Mouse (Mus musculus): ENCODE results near the gene Defb15. TPM values are rescaled to one million over a fixed set of nuclear protein-coding genes. Genes with fewer than 3 reads are reported as not detected.
"Not testable (repeated sequence)": the region's sequence is repeated elsewhere in the genome, so short reads cannot be mapped to it uniquely, and the experiment has no call there.

Gene Defb15
- not detected in 2 replicates for polyA plus RNA-seq (2015; fragmentation: Nextera tagmentation; extraction: Ambion mirVana)

GRCm38 (mm10) chr8:21932610-21933009 lies at the start of gene Defb15:
Gene Defb15 (minus strand): TSS chr8:21932710.
- H3K4me2 ChIP-seq (replicated peaks) = no peak within 1 kb of the TSS
- H3K9ac ChIP-seq (replicated peaks) = no peak within 1 kb of the TSS
- H3K27me3 ChIP-seq = no peaks in the 10 kb centered on the region
- no peaks in the 10 kb centered on the region for H3K9me3 ChIP-seq
- H3K4me3 ChIP-seq (replicated peaks) = no peak within 1 kb of the TSS
- H3K27ac ChIP-seq = no peak within 1 kb of the TSS
- no peaks in the 10 kb centered on the region for H3K36me3 ChIP-seq
- no peak for ATAC-seq
- WGBS = 89% methylated on average over 6 of the region's 6 CpGs
- no peaks in the 10 kb centered on the region for H3K4me1 ChIP-seq (replicated peaks)

- ATAC-seq = peak; percentile 77
- Histone ChIP-seq H3K9me3 (no peaks in the 10 kb centered on the region), H3K4me3 (replicated peaks) (no peak overlapping the region), H3K9ac (replicated peaks) (no peak overlapping the region), H3K27ac (no peak overlapping the region), H3K4me2 (replicated peaks) (no peak overlapping the region), H3K4me1 (replicated peaks) (no peaks in the 10 kb centered on the region), H3K36me3 (no peaks in the 10 kb centered on the region), H3K27me3 (no peaks in the 10 kb centered on the region)
- 61% methylated on average over 8 of the region's 8 CpGs for WGBS
Observed at GRCm38 (mm10) chr8:21981664-21982337, 49.3 kb upstream of the Defb15 start.

- Histone ChIP-seq H3K27ac (no peak overlapping the region), H3K4me1 (replicated peaks) (no peaks in the 10 kb centered on the region), H3K9me3 (no peaks in the 10 kb centered on the region), H3K9ac (replicated peaks) (no peak overlapping the region), H3K27me3 (no peaks in the 10 kb centered on the region), H3K36me3 (no peaks in the 10 kb centered on the region), H3K4me2 (replicated peaks) (no peak overlapping the region), H3K4me3 (replicated peaks) (no peak overlapping the region)
- WGBS = 60% methylated on average over 4 of the region's 4 CpGs
- no peak for ATAC-seq
Observed at GRCm38 (mm10) chr8:21978193-21978592, 45.7 kb upstream of the Defb15 start.

- Histone ChIP-seq H3K9me3 (no peaks in the 10 kb centered on the region), H3K27ac (no peak within 1 kb of the TSS), H3K4me2 (replicated peaks) (no peak within 1 kb of the TSS), H3K4me1 (replicated peaks) (no peaks in the 10 kb centered on the region), H3K27me3 (no peaks in the 10 kb centered on the region), H3K4me3 (replicated peaks) (no peak within 1 kb of the TSS), H3K9ac (replicated peaks) (no peak within 1 kb of the TSS), H3K36me3 (no peaks in the 10 kb centered on the region)
- 92% methylated on average over 3 of the region's 3 CpGs for WGBS
- ATAC-seq = no peak
Observed at GRCm38 (mm10) chr8:21969475-21969874, 37.0 kb upstream of the Defb15 start, which contains the start of gene Ccdc70. Gene Ccdc70 (plus strand): TSS chr8:21969775.

GRCm38 (mm10) chr8:21966646-21967045 lies 34.1 kb upstream of the Defb15 start:
- ATAC-seq = no peak
- H3K4me1 ChIP-seq (replicated peaks) = no peaks in the 10 kb centered on the region
- H3K27ac ChIP-seq = no peak overlapping the region
- no peak overlapping the region for H3K9ac ChIP-seq (replicated peaks)
- WGBS = 61% methylated on average over 1 of the region's 1 CpGs
- no peak overlapping the region for H3K4me3 ChIP-seq (replicated peaks)
- H3K4me2 ChIP-seq (replicated peaks) = no peak overlapping the region
- no peaks in the 10 kb centered on the region for H3K27me3 ChIP-seq
- no peaks in the 10 kb centered on the region for H3K36me3 ChIP-seq
- H3K9me3 ChIP-seq = no peaks in the 10 kb centered on the region

- WGBS = 87% methylated on average over 2 of the region's 2 CpGs
- no peak for ATAC-seq
- Histone ChIP-seq H3K4me3 (replicated peaks) (no peak within 1 kb of the TSS), H3K27me3 (no peaks in the 10 kb centered on the region), H3K4me1 (replicated peaks) (no peaks in the 10 kb centered on the region), H3K36me3 (no peaks in the 10 kb centered on the region), H3K27ac (no peak within 1 kb of the TSS), H3K4me2 (replicated peaks) (no peak within 1 kb of the TSS), H3K9me3 (no peaks in the 10 kb centered on the region), H3K9ac (replicated peaks) (no peak within 1 kb of the TSS)
Observed at GRCm38 (mm10) chr8:21958414-21958813, 25.9 kb upstream of the Defb15 start, which contains the start of gene Fam90a1a. Gene Fam90a1a (plus strand): TSS chr8:21958714.

GRCm38 (mm10) chr8:21956336-21956735 lies 23.8 kb upstream of the Defb15 start:
- WGBS = 85% methylated on average over 3 of the region's 3 CpGs
- H3K36me3 ChIP-seq = no peaks in the 10 kb centered on the region
- no peak for ATAC-seq
- no peaks in the 10 kb centered on the region for H3K4me1 ChIP-seq (replicated peaks)
- H3K9ac ChIP-seq (replicated peaks) = no peak overlapping the region
- no peak overlapping the region for H3K4me3 ChIP-seq (replicated peaks)
- H3K27ac ChIP-seq = no peak overlapping the region
- H3K9me3 ChIP-seq = no peaks in the 10 kb centered on the region
- no peak overlapping the region for H3K4me2 ChIP-seq (replicated peaks)
- no peaks in the 10 kb centered on the region for H3K27me3 ChIP-seq

- Histone ChIP-seq H3K9me3 (no peaks in the 10 kb centered on the region), H3K9ac (replicated peaks) (no peak overlapping the region), H3K36me3 (no peaks in the 10 kb centered on the region), H3K4me1 (replicated peaks) (no peaks in the 10 kb centered on the region), H3K4me2 (replicated peaks) (no peak overlapping the region), H3K27me3 (no peaks in the 10 kb centered on the region), H3K4me3 (replicated peaks) (no peak overlapping the region), H3K27ac (no peak overlapping the region)
- WGBS = 7% methylated on average over 9 of the region's 9 CpGs
- no peak for ATAC-seq
Observed at GRCm38 (mm10) chr8:21955321-21955720, 22.8 kb upstream of the Defb15 start.

DNA sequence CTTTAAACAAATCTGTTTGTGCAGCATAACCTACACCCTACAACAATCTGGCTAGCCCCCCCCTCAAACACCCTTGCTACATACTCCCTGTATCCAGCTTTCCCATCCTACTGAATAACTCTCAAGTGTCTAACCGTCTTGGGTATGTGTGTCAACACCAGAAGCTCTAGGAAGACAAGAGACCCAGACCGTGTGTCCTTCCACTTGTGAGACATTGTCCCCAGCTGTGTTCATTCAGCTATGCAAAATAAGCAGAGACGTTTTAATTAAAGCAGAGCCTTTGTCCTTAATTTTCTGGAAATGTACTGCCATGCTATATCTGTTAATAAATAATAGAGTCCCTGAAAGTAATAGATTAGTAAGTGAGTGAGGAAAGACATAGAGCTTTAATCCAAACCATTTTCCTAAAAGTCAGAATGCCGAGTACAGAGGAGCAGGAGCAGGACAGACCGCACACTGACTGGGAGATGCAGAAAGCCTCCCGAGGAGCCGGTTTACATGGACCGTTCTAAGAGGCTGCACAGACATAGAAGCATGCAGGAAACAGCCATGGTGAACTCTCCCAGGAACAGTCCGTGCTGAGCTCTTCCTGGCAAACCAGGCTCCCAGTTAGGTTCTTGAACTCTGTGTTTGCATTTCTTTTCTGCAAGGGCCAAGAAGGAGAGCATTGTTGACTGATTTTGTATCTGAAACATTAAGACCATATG lies 15.0 kb upstream of the Defb15 start:
- no peak overlapping the region for H3K27ac ChIP-seq
- no peaks in the 10 kb centered on the region for H3K36me3 ChIP-seq
- H3K9ac ChIP-seq (replicated peaks) = no peak overlapping the region
- H3K4me3 ChIP-seq (replicated peaks) = no peak overlapping the region
- ATAC-seq = no peak
- H3K4me1 ChIP-seq (replicated peaks) = no peaks in the 10 kb centered on the region
- H3K4me2 ChIP-seq (replicated peaks) = no peak overlapping the region
- no peaks in the 10 kb centered on the region for H3K9me3 ChIP-seq
- no peaks in the 10 kb centered on the region for H3K27me3 ChIP-seq
- WGBS = 60% methylated on average over 9 of the region's 9 CpGs

DNA sequence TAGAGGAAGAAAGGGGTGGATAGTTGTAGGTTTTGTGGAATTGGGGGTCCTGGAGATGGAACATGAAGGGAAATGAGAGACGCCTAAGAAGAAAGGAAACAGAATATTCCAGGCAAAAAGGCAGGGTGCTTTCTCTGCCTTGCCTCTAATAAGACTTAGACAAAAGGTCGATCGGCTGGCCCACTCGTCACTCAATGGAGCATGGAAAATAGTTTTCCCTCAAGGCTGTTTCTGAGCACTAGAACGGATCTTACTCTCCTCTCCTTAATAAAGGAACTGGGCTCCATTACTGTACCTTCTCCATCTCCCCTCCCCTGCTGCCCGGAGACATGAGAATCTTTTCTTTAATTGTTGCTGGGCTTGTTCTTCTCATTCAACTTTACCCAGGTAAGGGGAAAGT lies 14.0 kb upstream of the Defb15 start, which contains the start of gene Defb13:
Gene Defb13 (plus strand): TSS at position 301 of the 400 bp plus-strand sequence.
- no peaks in the 10 kb centered on the region for H3K36me3 ChIP-seq
- no peak within 1 kb of the TSS for H3K27ac ChIP-seq
- no peak within 1 kb of the TSS for H3K9ac ChIP-seq (replicated peaks)
- H3K4me1 ChIP-seq (replicated peaks) = no peaks in the 10 kb centered on the region
- H3K4me2 ChIP-seq (replicated peaks) = no peak within 1 kb of the TSS
- H3K9me3 ChIP-seq = no peaks in the 10 kb centered on the region
- ATAC-seq = no peak
- H3K27me3 ChIP-seq = no peaks in the 10 kb centered on the region
- WGBS = 84% methylated on average over 6 of the region's 6 CpGs
- no peak within 1 kb of the TSS for H3K4me3 ChIP-seq (replicated peaks)

GRCm38 (mm10) chr8:21938052-21938451 lies 5.5 kb upstream of the Defb15 start, which contains the start of gene Defb35:
Gene Defb35 (plus strand): TSS chr8:21938352.
- not testable (repeated sequence) for H3K9ac ChIP-seq (replicated peaks); ATAC-seq; H3K27me3 ChIP-seq; H3K9me3 ChIP-seq; H3K4me1 ChIP-seq (replicated peaks); H3K27ac ChIP-seq; H3K36me3 ChIP-seq; H3K4me3 ChIP-seq (replicated peaks); H3K4me2 ChIP-seq (replicated peaks)
- WGBS = 91% methylated on average over 4 of the region's 4 CpGs

DNA sequence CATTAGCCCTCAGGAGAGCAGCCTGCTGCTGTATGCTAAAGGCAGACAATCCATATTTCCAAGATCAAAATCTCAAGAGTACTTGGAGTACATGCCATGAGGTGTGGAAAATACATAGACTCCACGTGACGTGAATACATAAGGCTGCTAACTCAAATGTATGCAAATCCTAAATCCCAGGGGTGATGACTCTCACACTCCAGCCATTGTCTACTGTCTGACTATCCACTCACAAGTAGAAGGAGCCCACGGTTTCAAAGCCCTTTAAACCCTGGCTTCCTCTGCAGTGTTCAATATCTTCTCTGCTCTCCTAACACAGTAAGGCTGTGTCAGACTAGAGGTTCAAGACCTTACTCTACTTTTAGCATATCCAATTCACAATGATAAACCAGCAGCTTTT lies 1.8 kb downstream of the Defb15 start:
- not testable (repeated sequence) for H3K4me2 ChIP-seq (replicated peaks); H3K9me3 ChIP-seq; H3K4me1 ChIP-seq (replicated peaks); H3K9ac ChIP-seq (replicated peaks); H3K4me3 ChIP-seq (replicated peaks); ATAC-seq; H3K27me3 ChIP-seq; H3K36me3 ChIP-seq; H3K27ac ChIP-seq
- WGBS = 46% methylated on average over 3 of the region's 3 CpGs
